Mouse (Mus musculus) ES-E14 (cell line): ENCODE data around the gene Tnnt1.

Experiments used
- CHD2 ChIP-seq: IDR thresholded peaks from 2 replicates; pipeline ENCODE4 v1.6.1; 2014; ENCODE audit warnings: mild to moderate bottlenecking, low read depth, low read length, inconsistent platforms
- ZNF384 ChIP-seq: IDR thresholded peaks from 2 replicates; pipeline ENCODE4 v1.6.1; 2012; ENCODE audit warnings: low read depth, low read length, inconsistent platforms

- TF ChIP-seq CHD2: no peak
- TF ChIP-seq ZNF384: no peak
Measured at GRCm38 (mm10) chr7:4546050-4546449, 29.9 kb upstream of the Tnnt1 start.
